Comparison of ENCODE assay signal across 30 mouse cellular contexts in the genomic region with DNA sequence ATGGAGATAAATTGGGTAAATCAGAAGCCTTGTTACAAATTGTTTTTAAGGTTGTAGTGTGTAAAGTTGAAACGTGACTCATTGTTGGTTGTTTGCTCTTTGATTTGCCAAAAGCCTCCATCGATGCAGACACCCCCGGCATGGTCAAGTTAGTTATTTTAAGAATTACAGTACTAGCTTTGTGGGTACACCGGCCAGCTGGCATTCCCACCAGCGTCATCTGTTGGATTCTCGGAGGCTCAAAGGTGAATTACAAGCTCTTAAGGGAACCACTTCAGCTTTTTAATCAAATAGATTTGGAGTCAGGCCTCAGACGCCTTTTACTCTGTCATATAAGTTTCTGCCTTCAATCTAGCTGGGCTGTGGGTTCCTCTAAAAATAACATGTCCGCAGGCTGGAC. TPM values are rescaled to one million over a fixed set of nuclear protein-coding genes. Genes with fewer than 3 reads are reported as not detected.
A peak's percentile ranks its signal among the peaks of the same experiment; 100 is the strongest.
DNase-seq lines count a peak whose midpoint lies in the region; ATAC-seq lines count a peak whose summit lies in the region.
"Had no signal": no experiment of that assay in that cellular context is flagged by ENCODE, and none has a peak within 500 bp of the region (broad histone marks: within the 10 kb centered on the region; RNA-seq: fewer than 3 reads in every experiment).

No protein-coding gene starts in this region.

- no peak overlapping the region for H3K4me3 ChIP-seq in hindbrain, embryonic 13.5 days
- H3K4me3 ChIP-seq in hindbrain, embryonic 10.5 days = no peak overlapping the region
- no peak overlapping the region for H3K4me3 ChIP-seq in midbrain, embryonic 16.5 days (ENCODE audit: low read depth, low read length)
- H3K4me3 ChIP-seq in midbrain, embryonic 10.5 days = no peak overlapping the region
- peak overlapping the region; percentile 62 for H3K4me3 ChIP-seq in neural tube, embryonic 15.5 days (replicated peaks)
- H3K4me3 ChIP-seq: embryonic facial prominence, embryonic 12.5 days; gastrocnemius, adult 2 months; kidney, embryonic 15.5 days; liver, embryonic 15.5 days had no signal

- peak overlapping the region; percentile 94 for H3K4me2 ChIP-seq in hindbrain, embryonic 13.5 days
- H3K4me2 ChIP-seq in midbrain, embryonic 16.5 days (ENCODE audit: low read length) = peak overlapping the region; percentile 20; the same call in 1 of the 2 replicates
- peak overlapping the region; percentile 93 for H3K4me2 ChIP-seq in neural tube, embryonic 15.5 days
- H3K4me2 ChIP-seq: embryonic facial prominence, embryonic 12.5 days; heart, embryonic 11.5 days; kidney, embryonic 15.5 days; liver, embryonic 15.5 days; lung, embryonic 14.5 days had no signal

- H3K36me3 ChIP-seq in hindbrain, embryonic 13.5 days = peaks cover 2% of the 10 kb centered on the region; the same call in 1 of the 2 replicates
- no peaks in the 10 kb centered on the region for H3K36me3 ChIP-seq in hindbrain, embryonic 10.5 days
- H3K36me3 ChIP-seq in midbrain, embryonic 16.5 days (ENCODE audit: control insufficient read depth, insufficient read depth, low read length) = no peaks in the 10 kb centered on the region
- no peaks in the 10 kb centered on the region for H3K36me3 ChIP-seq in midbrain, embryonic 10.5 days
- 0 out of 2 replicates have a peak, but pooled peaks cover 3% of the 10 kb centered on the region for H3K36me3 ChIP-seq in neural tube, embryonic 15.5 days
- H3K36me3 ChIP-seq: embryonic facial prominence, embryonic 12.5 days; kidney, embryonic 15.5 days; liver, embryonic 15.5 days had no signal

- peaks cover 20% of the 10 kb centered on the region for H3K4me1 ChIP-seq in hindbrain, embryonic 13.5 days (replicated peaks)
- peaks cover 10% of the 10 kb centered on the region for H3K4me1 ChIP-seq in hindbrain, embryonic 10.5 days (replicated peaks)
- peaks cover 9% of the 10 kb centered on the region; the same call in 1 of the 2 replicates for H3K4me1 ChIP-seq in midbrain, embryonic 16.5 days (ENCODE audit: control insufficient read depth, insufficient read depth, low read length)
- H3K4me1 ChIP-seq in midbrain, embryonic 10.5 days = peaks cover 11% of the 10 kb centered on the region
- peaks cover 18% of the 10 kb centered on the region for H3K4me1 ChIP-seq in neural tube, embryonic 15.5 days
- H3K4me1 ChIP-seq: liver, embryonic 15.5 days had no signal

- peak; percentile 52 to 56 for DNase-seq in cerebellum, postnatal 10 days
- DNase-seq in hindbrain, embryonic 10.5 days (ENCODE audit: low spot score) = no peak
- DNase-seq in midbrain, embryonic 10.5 days (ENCODE audit: low spot score) = no peak
- no peak for DNase-seq in heart, postnatal 36 days
- DNase-seq: adrenal gland, adult 8-10 months; embryo, embryonic 11 days; gastrocnemius, adult 2 months; gastrocnemius, postnatal 36 days; heart, adult 18-20 months; heart, postnatal 4 days; kidney, adult 18-20 months; kidney, postnatal 36 days; liver; lung, embryonic 14.5 days; lung, postnatal 14 days; right cerebral cortex, adult 18-20 months; spleen, adult 18-20 months; thymus, postnatal 25 days had no signal

- no peak for ATAC-seq in cerebellum, adult (ENCODE audit: insufficient number of reproducible peaks, low FRiP score, low TSS enrichment)
- no peak for ATAC-seq in hindbrain, embryonic 13.5 days (ENCODE audit: low FRiP score)
- no peak for ATAC-seq in midbrain, embryonic 16.5 days
- no peak for ATAC-seq in neural tube, embryonic 15.5 days (ENCODE audit: low FRiP score)
- ATAC-seq: forebrain, embryonic 14.5 days had no signal

- intact Hi-C loops in heart, postnatal 36 days (cut with DNase I) = no loop called here

- 81% methylated on average over 8 of the region's 8 CpGs for WGBS in hindbrain, embryonic 13.5 days
- 88% methylated on average over 8 of the region's 8 CpGs for WGBS in hindbrain, embryonic 10.5 days
- 75% methylated on average over 8 of the region's 8 CpGs for WGBS in midbrain, embryonic 16.5 days
- WGBS in midbrain, embryonic 10.5 days = 86% methylated on average over 8 of the region's 8 CpGs
- 65% methylated on average over 8 of the region's 8 CpGs for WGBS in neural tube, embryonic 15.5 days

- H3K27me3 ChIP-seq in hindbrain, embryonic 13.5 days = peaks cover 64% of the 10 kb centered on the region
- H3K27me3 ChIP-seq in hindbrain, embryonic 10.5 days (ENCODE audit: insufficient read depth, poor library complexity, severe bottlenecking) = peaks cover 65% of the 10 kb centered on the region
- peaks cover 30% of the 10 kb centered on the region for H3K27me3 ChIP-seq in midbrain, embryonic 16.5 days (ENCODE audit: control insufficient read depth, insufficient read depth, low read depth, low read length)
- H3K27me3 ChIP-seq in midbrain, embryonic 10.5 days (ENCODE audit: low read depth, poor library complexity, severe bottlenecking) = peaks cover 74% of the 10 kb centered on the region
- H3K27me3 ChIP-seq in neural tube, embryonic 15.5 days (replicated peaks) = peaks cover 29% of the 10 kb centered on the region

- no peak overlapping the region for H3K27ac ChIP-seq in hindbrain, embryonic 13.5 days
- no peak overlapping the region for H3K27ac ChIP-seq in hindbrain, embryonic 10.5 days
- H3K27ac ChIP-seq in midbrain, embryonic 16.5 days (ENCODE audit: low read length) = no peak overlapping the region
- no peak overlapping the region for H3K27ac ChIP-seq in midbrain, embryonic 10.5 days (replicated peaks)
- no peak overlapping the region for H3K27ac ChIP-seq in neural tube, embryonic 15.5 days (replicated peaks)
- H3K27ac ChIP-seq: embryonic facial prominence, embryonic 12.5 days; gastrocnemius, adult 2 months; kidney, embryonic 15.5 days; liver, embryonic 15.5 days had no signal

- H3K9me3 ChIP-seq in hindbrain, embryonic 13.5 days = no peaks in the 10 kb centered on the region
- H3K9me3 ChIP-seq in hindbrain, embryonic 10.5 days = no peaks in the 10 kb centered on the region
- no peaks in the 10 kb centered on the region for H3K9me3 ChIP-seq in midbrain, embryonic 16.5 days (replicated peaks; ENCODE audit: control insufficient read depth, low read length, poor library complexity, severe bottlenecking)
- no peaks in the 10 kb centered on the region for H3K9me3 ChIP-seq in midbrain, embryonic 10.5 days (replicated peaks)
- no peaks in the 10 kb centered on the region for H3K9me3 ChIP-seq in neural tube, embryonic 15.5 days (replicated peaks)
- H3K9me3 ChIP-seq: embryonic facial prominence, embryonic 12.5 days; kidney, embryonic 15.5 days; liver, embryonic 15.5 days had no signal

- no peak overlapping the region for H3K9ac ChIP-seq in hindbrain, embryonic 13.5 days
- no peak overlapping the region for H3K9ac ChIP-seq in midbrain, embryonic 16.5 days (ENCODE audit: low read depth, low read length)
- H3K9ac ChIP-seq in neural tube, embryonic 15.5 days (replicated peaks) = no peak overlapping the region
- H3K9ac ChIP-seq: embryonic facial prominence, embryonic 12.5 days; kidney, embryonic 15.5 days; liver, embryonic 15.5 days; lung, embryonic 14.5 days had no signal

RNA-seq across cellular contexts. Expression of gene Slc6a11, which starts 1.9 kb away (rescaled TPM):
- 19.9 and 22.0 TPM in 2 replicates for polyA plus RNA-seq in hindbrain, embryonic 13.5 days (2015; fragmentation: Nextera tagmentation; extraction: Ambion mirVana)
- polyA plus RNA-seq in hindbrain, embryonic 10.5 days (2016; fragmentation: Nextera tagmentation; extraction: Ambion mirVana) = 0.35 and 0.47 TPM in 2 replicates
- polyA plus RNA-seq in midbrain, embryonic 16.5 days (2015; fragmentation: Nextera tagmentation; extraction: Ambion mirVana) = 38.3 and 63.7 TPM in 2 replicates
- 0.59 and 0.65 TPM in 2 replicates for polyA plus RNA-seq in midbrain, embryonic 10.5 days (2016; fragmentation: Nextera tagmentation; extraction: Ambion mirVana)
- polyA plus RNA-seq in neural tube, embryonic 15.5 days (2015; fragmentation: Nextera tagmentation; extraction: Ambion mirVana) = 104 and 111 TPM in 2 replicates
- total RNA-seq in heart, postnatal 36 days (2021) = not detected
- total RNA-seq: CH12.LX; heart, adult 18-20 months had no signal
- polyA plus RNA-seq: C2C12; heart, embryonic 11.5 days; heart, embryonic 16.5 days had no signal

Comparison
In these comparisons a context has a peak if more than half of its experiments do, and no peak if none do; other contexts are left out.
1. RNA of gene Slc6a11, which starts 1.9 kb away (polyA plus RNA-seq): 104 to 111 TPM in neural tube, embryonic 15.5 days, 38.3 to 63.7 TPM in midbrain, embryonic 16.5 days and 19.9 to 22.0 TPM in hindbrain, embryonic 13.5 days; 0.59 to 0.65 TPM in midbrain, embryonic 10.5 days and 0.35 to 0.47 TPM in hindbrain, embryonic 10.5 days; every median in the first group is over 10 times any median in the second.
2. DNase-seq: peak in cerebellum, postnatal 10 days (2 of 2); none in hindbrain, embryonic 10.5 days (single experiment), midbrain, embryonic 10.5 days (single experiment) and heart, postnatal 36 days (0 of 2).
3. H3K4me2 ChIP-seq: peak in every context shown above with its lines; median percentile 94 in hindbrain, embryonic 13.5 days; 93 in neural tube, embryonic 15.5 days; 20 in midbrain, embryonic 16.5 days.